In the genomic region with DNA sequence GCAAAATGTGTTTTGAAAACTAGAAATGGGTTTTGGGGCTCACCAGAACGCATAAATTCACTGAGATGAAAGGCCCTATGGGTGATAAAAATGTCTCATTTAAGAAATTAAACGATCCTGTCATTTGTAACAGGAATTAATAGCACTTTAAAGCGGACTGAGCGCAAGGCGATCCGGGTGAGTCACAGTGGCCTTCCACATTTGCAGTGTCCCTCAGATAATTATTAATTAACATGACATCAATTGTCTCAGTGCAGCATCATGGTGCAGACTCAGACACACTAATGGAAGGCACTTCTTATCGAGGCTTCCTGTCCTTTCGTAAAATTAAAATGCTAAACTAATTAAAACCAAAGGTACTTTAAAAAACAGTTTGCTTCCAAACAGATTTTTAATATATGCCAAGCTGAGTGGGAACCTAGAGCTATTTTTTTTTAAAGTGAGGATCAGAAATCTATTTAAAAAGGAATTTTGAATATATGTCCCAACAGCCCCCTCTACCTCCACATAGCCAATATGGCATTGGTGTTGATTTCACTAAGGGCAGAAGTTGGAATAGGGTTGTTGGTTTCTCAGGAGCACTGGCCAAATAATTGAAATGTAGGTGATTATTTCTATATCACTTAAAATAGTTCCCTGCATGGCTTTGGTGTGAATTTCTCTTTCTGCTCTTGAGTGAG, we compare ENCODE assay signal across 19 mouse cellular contexts.
DNase-seq lines count a peak whose midpoint lies in the region; ATAC-seq and TF ChIP-seq lines count a peak whose summit lies in the region.
"Had no signal": no experiment of that assay in that cellular context is flagged by ENCODE, and none has a peak within 500 bp of the region (broad histone marks: within the 10 kb centered on the region; RNA-seq: fewer than 3 reads in every experiment).

No protein-coding gene starts in this region.

- H3K9ac ChIP-seq in lung, embryonic 14.5 days, result no peak overlapping the region
- H3K9ac ChIP-seq: heart, embryonic 12.5 days; liver, embryonic 14.5 days; midbrain, embryonic 12.5 days; neural tube, embryonic 13.5 days had no signal

- H3K4me2 ChIP-seq in lung, embryonic 14.5 days, result no peak overlapping the region
- H3K4me2 ChIP-seq: heart, embryonic 12.5 days; midbrain, embryonic 12.5 days; neural tube, embryonic 13.5 days had no signal

- H3K4me3 ChIP-seq in lung, embryonic 14.5 days (ENCODE audit: low read depth, low read length), result no peak overlapping the region
- H3K4me3 ChIP-seq: heart, embryonic 12.5 days; midbrain, embryonic 12.5 days; myocyte; neural tube, embryonic 13.5 days had no signal

- DNase-seq in adrenal gland, adult 8-10 months, result peak; percentile 41
- DNase-seq in adrenal gland, postnatal 10 days, result no peak
- DNase-seq in lung, embryonic 14.5 days, result no peak
- DNase-seq in lung, postnatal 4 days, result no peak
- DNase-seq in 416B (ENCODE audit: low read depth), result peak; percentile 34
- peak; percentile 48 for DNase-seq in NIH3T3 (ENCODE audit: low read depth)
- DNase-seq in heart, adult 18-20 months, result no peak
- DNase-seq: B cell, adult 2 months; cerebellum, adult 9-10 months; heart, postnatal 14 days; kidney, postnatal 36 days had no signal

- no peaks in the 10 kb centered on the region for H3K9me3 ChIP-seq in lung, embryonic 14.5 days (ENCODE audit: low read depth, low read length)
- H3K9me3 ChIP-seq: heart, embryonic 12.5 days; midbrain, embryonic 12.5 days; neural tube, embryonic 13.5 days had no signal

- H3K4me1 ChIP-seq in lung, embryonic 14.5 days (ENCODE audit: insufficient read depth), result 0 out of 2 replicates have a peak, but pooled peaks cover 2% of the 10 kb centered on the region
- H3K4me1 ChIP-seq: midbrain, embryonic 12.5 days; neural tube, embryonic 13.5 days had no signal

- no peak for ATAC-seq in lung, embryonic 14.5 days (ENCODE audit: insufficient read depth)
- ATAC-seq: forebrain, embryonic 14.5 days; hindbrain, postnatal 0 days; intestine, embryonic 16.5 days had no signal

- no peaks in the 10 kb centered on the region for H3K27me3 ChIP-seq in lung, embryonic 14.5 days (ENCODE audit: insufficient read depth, low read length)
- H3K27me3 ChIP-seq: heart, embryonic 12.5 days; midbrain, embryonic 12.5 days; neural tube, embryonic 13.5 days had no signal

- H3K27ac ChIP-seq in lung, embryonic 14.5 days (ENCODE audit: low read depth), result no peak overlapping the region
- H3K27ac ChIP-seq: hindbrain, postnatal 0 days; liver, embryonic 14.5 days; midbrain, embryonic 12.5 days; neural tube, embryonic 13.5 days had no signal

- 0 out of 2 replicates have a peak, but pooled peaks have one; percentile 12 for TF ChIP-seq CTCF in lung, embryonic 14.5 days (IDR thresholded peaks at IDR 0.05; ENCODE audit: low read depth)

- 82% methylated on average over 8 of the region's 8 CpGs for WGBS in lung, embryonic 14.5 days

- no peaks in the 10 kb centered on the region for H3K36me3 ChIP-seq in lung, embryonic 14.5 days (ENCODE audit: insufficient read depth)
- H3K36me3 ChIP-seq: heart, embryonic 12.5 days; midbrain, embryonic 12.5 days; neural tube, embryonic 13.5 days had no signal

Comparison
In these comparisons a context has a peak if more than half of its experiments do, and no peak if none do; other contexts are left out.
1. DNase-seq: peak in adrenal gland, adult 8-10 months (single experiment), 416B (single experiment) and NIH3T3 (single experiment); none in adrenal gland, postnatal 10 days (single experiment), lung, embryonic 14.5 days (single experiment), lung, postnatal 4 days (0 of 2) and heart, adult 18-20 months (0 of 2).